Mouse (Mus musculus): ENCODE results near the gene Canx. TPM values are rescaled to one million over a fixed set of nuclear protein-coding genes. Genes with fewer than 3 reads are reported as not detected.
A peak's percentile ranks its signal among the peaks of the same experiment; 100 is the strongest.

The Canx gene
- polyA plus RNA-seq, 1 experiment from 2014 or later: 130 TPM

GRCm38 (mm10) chr11:50252684-50253265 is 72.7 kb downstream of the Canx start:
- no peak for DNase-seq
- 72% methylated on average over 11 of the region's 11 CpGs for WGBS (ENCODE audit: insufficient replicate concordance)

GRCm38 (mm10) chr11:50252166-50252565 is 73.3 kb downstream of the Canx start:
- no peaks in the 10 kb centered on the region for H3K4me1 ChIP-seq (ENCODE audit: insufficient read depth)

More at GRCm38 (mm10) chr11:50252684-50253265, 72.7 kb downstream of the Canx start:
- no peak overlapping the region for H3K4me2 ChIP-seq (ENCODE audit: low read depth, low read length)
- H3K9ac ChIP-seq (replicated peaks): no peak overlapping the region
- no peak for ATAC-seq
- no peak overlapping the region for H3K27ac ChIP-seq (ENCODE audit: low read depth)
- TF ChIP-seq EP300 (IDR thresholded peaks at IDR 0.05; ENCODE audit: low read depth) (no peak), CTCF (IDR thresholded peaks at IDR 0.05; ENCODE audit: low read depth) (no peak)
- H3K36me3 ChIP-seq (replicated peaks; ENCODE audit: insufficient read depth, low read length): peaks cover 20% of the 10 kb centered on the region
- H3K4me3 ChIP-seq (ENCODE audit: low read depth, low read length): no peak overlapping the region
- no peaks in the 10 kb centered on the region for H3K9me3 ChIP-seq (ENCODE audit: low read length)
- no peaks in the 10 kb centered on the region for H3K4me1 ChIP-seq (ENCODE audit: insufficient read depth)
- no peaks in the 10 kb centered on the region for H3K27me3 ChIP-seq (ENCODE audit: insufficient read depth, low read length)

GRCm38 (mm10) chr11:50248473-50249171 is 76.9 kb downstream of the Canx start:
- DNase-seq (no peak), ATAC-seq (no peak)
- no peak overlapping the region for H3K9ac ChIP-seq (replicated peaks)
- no peaks in the 10 kb centered on the region for H3K36me3 ChIP-seq (replicated peaks; ENCODE audit: insufficient read depth, low read length)
- 79% methylated on average over 7 of the region's 7 CpGs for WGBS (ENCODE audit: insufficient replicate concordance)
- H3K9me3 ChIP-seq (ENCODE audit: low read length): no peaks in the 10 kb centered on the region
- H3K27me3 ChIP-seq (ENCODE audit: insufficient read depth, low read length): no peaks in the 10 kb centered on the region
- no peak overlapping the region for H3K4me2 ChIP-seq (ENCODE audit: low read depth, low read length)
- H3K4me1 ChIP-seq (ENCODE audit: insufficient read depth): no peaks in the 10 kb centered on the region
- no peak overlapping the region for H3K27ac ChIP-seq (ENCODE audit: low read depth)
- no peak for TF ChIP-seq EP300 (IDR thresholded peaks at IDR 0.05; ENCODE audit: low read depth)
- no peak for TF ChIP-seq CTCF (IDR thresholded peaks at IDR 0.05; ENCODE audit: low read depth)
- no peak overlapping the region for H3K4me3 ChIP-seq (ENCODE audit: low read depth, low read length)

More at GRCm38 (mm10) chr11:50252166-50252565, 73.3 kb downstream of the Canx start:
- TF ChIP-seq EP300 (IDR thresholded peaks at IDR 0.05; ENCODE audit: low read depth) (no peak), CTCF (IDR thresholded peaks at IDR 0.05; ENCODE audit: low read depth) (no peak)
- Histone ChIP-seq H3K4me3 (ENCODE audit: low read depth, low read length) (no peak overlapping the region), H3K9me3 (ENCODE audit: low read length) (no peaks in the 10 kb centered on the region), H3K4me2 (ENCODE audit: low read depth, low read length) (no peak overlapping the region), H3K27me3 (ENCODE audit: insufficient read depth, low read length) (no peaks in the 10 kb centered on the region), H3K27ac (ENCODE audit: low read depth) (no peak overlapping the region), H3K36me3 (replicated peaks; ENCODE audit: insufficient read depth, low read length) (peaks cover 14% of the 10 kb centered on the region), H3K9ac (replicated peaks) (no peak overlapping the region)
- ATAC-seq: no peak
- no peak for DNase-seq
- 68% methylated on average over 3 of the region's 3 CpGs for WGBS (ENCODE audit: insufficient replicate concordance)

- ATAC-seq: no peak
- no peak for TF ChIP-seq EP300 (IDR thresholded peaks at IDR 0.05; ENCODE audit: low read depth)
- no peak for TF ChIP-seq CTCF (IDR thresholded peaks at IDR 0.05; ENCODE audit: low read depth)
These were observed 80.2 kb downstream of the Canx start for GRCm38 (mm10) chr11:50245269-50245668.

More at GRCm38 (mm10) chr11:50245269-50245668, 80.2 kb downstream of the Canx start:
- Histone ChIP-seq H3K4me2 (ENCODE audit: low read depth, low read length) (no peak overlapping the region), H3K36me3 (replicated peaks; ENCODE audit: insufficient read depth, low read length) (no peaks in the 10 kb centered on the region), H3K9ac (replicated peaks) (no peak overlapping the region), H3K4me3 (ENCODE audit: low read depth, low read length) (no peak overlapping the region), H3K27ac (ENCODE audit: low read depth) (no peak overlapping the region), H3K4me1 (ENCODE audit: insufficient read depth) (0 out of 2 replicates have a peak, but pooled peaks cover 4% of the 10 kb centered on the region), H3K27me3 (ENCODE audit: insufficient read depth, low read length) (no peaks in the 10 kb centered on the region), H3K9me3 (ENCODE audit: low read length) (no peaks in the 10 kb centered on the region)
- no peak for DNase-seq
- 71% methylated on average over 5 of the region's 5 CpGs for WGBS (ENCODE audit: insufficient replicate concordance)

MicroRNA genes within 50 kb of the gene (microRNA counts, 519-probe panel; counts per million panel counts)
- 3,887 counts per million, percentile 43 among the panel's probes with 10 or more counts for microRNA mmu-miR-804

Small RNA genes lying within 50 kb of the gene (microRNA-seq; reads per million reads assigned to microRNA genes)
- gene Mir804: not detected

Other genes with a start within 250 kb of the Canx start
- 8.9 and 9.1 TPM in 2 replicates for gene Tbc1d9b, start 194.3 kb downstream of the Canx start, polyA plus RNA-seq (2015; fragmentation: Nextera tagmentation; extraction: Ambion mirVana)
- gene Mrnip, start 151.2 kb downstream of the Canx start, polyA plus RNA-seq (2015; fragmentation: Nextera tagmentation; extraction: Ambion mirVana): 5.0 and 5.1 TPM in 2 replicates
- gene Sqstm1, start 114.8 kb downstream of the Canx start, polyA plus RNA-seq (2015; fragmentation: Nextera tagmentation; extraction: Ambion mirVana): 154 and 172 TPM in 2 replicates
- gene Mgat4b, start 114.8 kb downstream of the Canx start, polyA plus RNA-seq (2015; fragmentation: Nextera tagmentation; extraction: Ambion mirVana): 17.2 and 18.6 TPM in 2 replicates
- gene Ltc4s, start 87.1 kb downstream of the Canx start, polyA plus RNA-seq (2015; fragmentation: Nextera tagmentation; extraction: Ambion mirVana): 0.68 and 0.89 TPM in 2 replicates
- 1.6 TPM in 2 replicates for gene Maml1, start 33.4 kb downstream of the Canx start, polyA plus RNA-seq (2015; fragmentation: Nextera tagmentation; extraction: Ambion mirVana)
- gene Cby3, start 28.8 kb upstream of the Canx start, polyA plus RNA-seq (2015; fragmentation: Nextera tagmentation; extraction: Ambion mirVana): 0.21 TPM in 1 of 2 replicates, not detected in the other
- 70.1 and 71.1 TPM in 2 replicates for gene Hnrnph1, start 51.3 kb upstream of the Canx start, polyA plus RNA-seq (2015; fragmentation: Nextera tagmentation; extraction: Ambion mirVana)
- gene Rufy1, start 105.5 kb upstream of the Canx start, polyA plus RNA-seq (2015; fragmentation: Nextera tagmentation; extraction: Ambion mirVana): 7.1 and 7.9 TPM in 2 replicates

Data from liver, postnatal 0 days (tissue).